Mouse (Mus musculus): ENCODE data around the gene Tspan32.

DNA sequence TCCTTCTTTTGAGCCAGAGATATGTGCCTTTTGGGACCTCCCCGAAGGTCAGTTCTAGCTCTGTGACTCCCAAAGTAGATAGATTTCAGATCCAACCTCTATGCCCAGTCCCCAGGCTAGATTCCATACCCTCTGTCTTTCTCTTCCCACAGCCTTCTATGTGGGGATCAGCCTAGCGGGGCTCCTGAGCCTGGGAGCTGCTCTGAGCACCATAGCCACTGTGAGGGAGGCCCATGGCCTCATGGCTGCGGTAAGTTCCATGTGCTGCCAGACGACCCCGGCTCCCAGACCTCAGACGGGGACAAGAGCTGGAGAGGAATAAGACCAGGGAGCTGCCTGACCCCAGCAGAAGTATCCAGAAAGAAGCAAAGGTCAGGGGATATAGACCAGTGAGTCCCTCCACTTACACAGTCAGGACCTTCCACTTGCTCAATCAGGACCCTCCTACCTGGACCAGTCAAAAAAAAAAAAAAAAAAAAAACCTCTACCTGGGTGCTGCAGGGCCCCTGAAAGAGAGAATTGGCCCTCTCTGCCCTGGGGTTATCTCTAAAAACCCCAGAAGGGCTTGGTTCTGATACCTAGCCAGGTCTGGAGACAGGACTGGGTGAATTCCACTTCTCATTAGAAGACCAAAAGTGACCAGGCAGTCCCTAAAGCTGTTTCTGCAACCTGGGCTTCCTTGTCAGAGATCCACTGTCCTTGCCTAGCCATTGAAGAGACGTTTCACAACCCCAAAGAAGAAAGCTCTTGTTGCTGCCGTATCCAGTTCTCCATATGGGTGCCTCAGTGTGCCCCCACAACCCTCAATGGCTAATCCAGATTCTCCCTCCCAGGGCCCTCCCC, 2.1 kb downstream of the Tspan32 start:
- TF ChIP-seq POLR2A (IDR thresholded peaks at IDR 0.05; ENCODE audit: insufficient read depth, low read length) (no peak), CTCF (IDR thresholded peaks at IDR 0.05; ENCODE audit: low read depth, low read length) (no peak), EP300 (IDR thresholded peaks at IDR 0.05; ENCODE audit: insufficient read depth, low read depth, low read length) (no peak)
